Mouse (Mus musculus) C2C12 (cell line): ENCODE data around the gene Nde1.

Experiments
- CEBPB ChIP-seq: IDR thresholded peaks from one replicate; pipeline ENCODE4 v1.6.1; 2011; ENCODE audit warnings: low read depth, mild to moderate bottlenecking, control low read depth, moderate library complexity
- CTCF ChIP-seq: IDR thresholded peaks from one replicate; pipeline ENCODE4 v1.5.1; 2011; ENCODE audit not compliant: control insufficient read depth, insufficient read depth, insufficient read length
- USF1 ChIP-seq: IDR thresholded peaks from one replicate; pipeline ENCODE4 v1.6.1; 2011; ENCODE audit warnings: low read depth, mild to moderate bottlenecking, control low read depth, moderate library complexity

GRCm38 (mm10) chr16:14125253-14125652 is 37.8 kb upstream of the Nde1 start:
- TF ChIP-seq CTCF: no peak
- TF ChIP-seq CEBPB: no peak
- TF ChIP-seq USF1: no peak
